ENCODE assay signal across 14 mouse cellular contexts in genomic region chr12:25311728-25312127, GRCm38 (mm10).
DNase-seq lines count a peak whose midpoint lies in the region; ATAC-seq lines count a peak whose summit lies in the region.
"Had no signal": no experiment of that assay in that cellular context is flagged by ENCODE, and none has a peak within 500 bp of the region (broad histone marks: within the 10 kb centered on the region; RNA-seq: fewer than 3 reads in every experiment).

No protein-coding gene starts in this region.

- peaks cover 15% of the 10 kb centered on the region for H3K4me1 ChIP-seq in kidney, embryonic 15.5 days
- H3K4me1 ChIP-seq: neural tube, embryonic 12.5 days had no signal

- no peaks in the 10 kb centered on the region for H3K36me3 ChIP-seq in splenic B cell, adult 2 months (ENCODE audit: control insufficient read depth, insufficient read depth, low read length, poor library complexity, severe bottlenecking)
- H3K36me3 ChIP-seq in kidney, embryonic 15.5 days: no peaks in the 10 kb centered on the region
- H3K36me3 ChIP-seq: heart, embryonic 15.5 days; limb, embryonic 10.5 days; neural tube, embryonic 12.5 days had no signal

- no peaks in the 10 kb centered on the region for H3K9me3 ChIP-seq in kidney, embryonic 15.5 days (replicated peaks)
- H3K9me3 ChIP-seq: heart, embryonic 15.5 days; limb, embryonic 10.5 days; neural tube, embryonic 12.5 days had no signal

- intact Hi-C loops in left cerebral cortex, postnatal 10 days (cut with DNase I): no loop called here

- no peak overlapping the region for H3K9ac ChIP-seq in kidney, embryonic 15.5 days
- H3K9ac ChIP-seq: heart, embryonic 15.5 days; neural tube, embryonic 12.5 days had no signal

- no peak for ATAC-seq in kidney, embryonic 15.5 days (replicated peaks; ENCODE audit: low FRiP score)

- no peak overlapping the region for H3K27ac ChIP-seq in kidney, embryonic 15.5 days
- H3K27ac ChIP-seq: heart, embryonic 15.5 days; limb, embryonic 10.5 days; neural tube, embryonic 12.5 days had no signal

- DNase-seq in CD4-positive helper T cell, adult 2 months (ENCODE audit: low read depth, low spot score): peak; percentile 64
- DNase-seq in T-cell, adult 2 months (ENCODE audit: low spot score): peak; percentile 24
- DNase-seq in lung, postnatal 36 days: peak; percentile 55
- DNase-seq in splenic B cell, adult 2 months (ENCODE audit: low read depth, low spot score): peak; percentile 77
- no peak for DNase-seq in kidney, postnatal 4 days
- DNase-seq in left cerebral cortex, postnatal 10 days (ENCODE audit: extremely low spot score in 1 of 2, low spot score in 2 of 2): no peak
- DNase-seq: adrenal gland, adult 8-10 months; cerebellum, adult 11 months; gastrocnemius, postnatal 10 days; kidney, postnatal 36 days had no signal

- no peaks in the 10 kb centered on the region for H3K27me3 ChIP-seq in splenic B cell, adult 2 months (ENCODE audit: control insufficient read depth, insufficient read depth, low read length, poor library complexity, severe bottlenecking)
- no peaks in the 10 kb centered on the region for H3K27me3 ChIP-seq in kidney, embryonic 15.5 days
- H3K27me3 ChIP-seq: heart, embryonic 15.5 days; neural tube, embryonic 12.5 days had no signal

- no peak overlapping the region for H3K4me3 ChIP-seq in kidney, embryonic 15.5 days (replicated peaks)
- H3K4me3 ChIP-seq: heart, embryonic 15.5 days; limb, embryonic 10.5 days; neural tube, embryonic 12.5 days had no signal

- WGBS in kidney, embryonic 15.5 days: 91% methylated on average over 7 of the region's 7 CpGs

- H3K4me2 ChIP-seq in kidney, embryonic 15.5 days: no peak overlapping the region
- H3K4me2 ChIP-seq: heart, embryonic 15.5 days; neural tube, embryonic 12.5 days had no signal

Comparison
In these comparisons a context has a peak if more than half of its experiments do, and no peak if none do; other contexts are left out.
1. DNase-seq: peak in CD4-positive helper T cell, adult 2 months (single experiment), T-cell, adult 2 months (single experiment), lung, postnatal 36 days (single experiment) and splenic B cell, adult 2 months (single experiment); none in kidney, postnatal 4 days (0 of 2) and left cerebral cortex, postnatal 10 days (0 of 2).